Mouse (Mus musculus) gastrocnemius, adult 8-10 months (tissue): ENCODE results near the gene Def6. TPM values are rescaled to one million over a fixed set of nuclear protein-coding genes. Genes with fewer than 3 reads are reported as not detected.

Experiments used
- DNase-seq, 2 experiments: peaks; one replicate each; pipeline ENCODE4 v3.0.0; 2022; ENCODE audit warnings: low spot score in 2 of 2
- total RNA-seq, 4 experiments: library from RNA; stranded (reverse); gene quantifications; 2 replicates each; pipeline ENCODE4 v1.2.4; 2022

Def6 gene
- total RNA-seq, 4 experiments from 2014 or later = 0.90 to 2.1 (median 1.2) TPM

GRCm38 (mm10) chr17:28272281-28272680 lies 64.7 kb downstream of the Def6 start:
- no peak for DNase-seq

- no peak for DNase-seq
Measured at GRCm38 (mm10) chr17:28272837-28273236, 65.3 kb downstream of the Def6 start.

GRCm38 (mm10) chr17:28274739-28275138 lies 67.2 kb downstream of the Def6 start:
- no peak for DNase-seq

GRCm38 (mm10) chr17:28277226-28277625 lies 69.6 kb downstream of the Def6 start:
- no peak for DNase-seq

GRCm38 (mm10) chr17:28277721-28278120 lies 70.1 kb downstream of the Def6 start:
- no peak for DNase-seq

GRCm38 (mm10) chr17:28278156-28278555 lies 70.6 kb downstream of the Def6 start:
- DNase-seq = no peak

Other genes starting within 250 kb of the Def6 start
- not detected for gene Tcp11, start 127.1 kb upstream of the Def6 start, total RNA-seq
- gene Scube3, start 65.6 kb upstream of the Def6 start, total RNA-seq = under 1 TPM; 0.05 to 0.46 (median 0.30) TPM
- gene Zfp523, start 30.6 kb upstream of the Def6 start, total RNA-seq = 10 to 100 TPM; 13.0 to 19.2 (median 16.7) TPM
- 10 to 100 TPM; 24.7 to 28.3 (median 26.1) TPM for gene Ppard, start 24.9 kb downstream of the Def6 start, total RNA-seq
- 10 to 100 TPM in 1 of 4 experiments, 1 to 10 TPM in 3; 9.0 to 14.3 (median 9.3) TPM for gene Fance, start 105.7 kb downstream of the Def6 start, total RNA-seq
- gene Rpl10a, start 120.7 kb downstream of the Def6 start, total RNA-seq = 100 to 1,000 TPM; 377 to 515 (median 422) TPM
- 1 to 10 TPM; 3.2 to 5.7 (median 4.5) TPM for gene Tead3, start 143.0 kb downstream of the Def6 start, total RNA-seq
- gene Tulp1, start 157.4 kb downstream of the Def6 start, total RNA-seq = not detected